Mouse (Mus musculus) fibroblast of lung, adult 2 months (primary cell): ENCODE data around the gene Rab3d.
"Not testable (repeated sequence)": the region's sequence is repeated elsewhere in the genome, so short reads cannot be mapped to it uniquely, and the experiment has no call there.

Experiments
- DNase-seq: peaks from one replicate; pipeline ENCODE4 v3.0.0-alpha.2; 2011; ENCODE audit warnings: low read depth

The Rab3d gene

DNA sequence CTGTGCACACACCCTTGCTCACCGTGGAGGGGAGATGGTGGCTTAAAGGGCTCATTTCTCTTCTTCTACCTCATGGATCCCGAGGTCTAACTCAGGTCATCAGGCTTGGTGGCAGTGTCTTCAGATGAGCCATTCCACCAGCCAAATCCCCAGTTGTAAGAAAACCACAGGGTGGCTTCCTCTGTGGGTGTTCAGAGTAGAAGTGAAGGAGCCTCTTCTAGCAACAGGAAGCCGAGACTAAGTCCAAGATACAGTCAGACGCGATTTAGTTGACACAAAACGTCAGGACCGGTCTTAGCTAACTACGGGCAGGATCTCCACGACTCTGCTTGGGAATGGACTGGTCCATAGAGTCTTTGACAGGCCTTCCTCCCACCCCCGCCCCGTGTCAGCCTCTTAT is 9.8 kb downstream of the Rab3d start:
- DNase-seq = no peak

DNA sequence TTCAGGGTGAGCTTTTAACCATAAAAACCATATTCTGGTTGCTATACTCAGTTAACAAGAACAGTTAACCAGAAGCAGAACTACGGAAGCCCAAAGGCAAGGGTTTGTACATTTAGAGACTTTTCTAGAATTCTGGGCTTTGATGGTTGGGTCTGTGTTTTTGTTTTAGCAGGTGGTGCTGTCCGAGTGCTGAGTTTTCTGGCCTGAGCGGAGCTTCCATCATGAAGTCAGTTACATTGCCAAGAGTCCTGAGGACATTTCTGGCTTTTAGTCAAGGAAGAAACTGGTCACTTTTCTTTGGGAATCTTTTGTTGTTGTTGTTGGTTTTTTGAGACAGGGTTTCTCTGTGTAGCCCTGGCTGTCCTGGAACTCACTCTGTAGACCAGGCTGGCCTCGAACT is 14.0 kb downstream of the Rab3d start:
- DNase-seq = no peak

GRCm38 (mm10) chr9:21901223-21901820 is 16.7 kb downstream of the Rab3d start:
- DNase-seq = peak; percentile 57

DNA sequence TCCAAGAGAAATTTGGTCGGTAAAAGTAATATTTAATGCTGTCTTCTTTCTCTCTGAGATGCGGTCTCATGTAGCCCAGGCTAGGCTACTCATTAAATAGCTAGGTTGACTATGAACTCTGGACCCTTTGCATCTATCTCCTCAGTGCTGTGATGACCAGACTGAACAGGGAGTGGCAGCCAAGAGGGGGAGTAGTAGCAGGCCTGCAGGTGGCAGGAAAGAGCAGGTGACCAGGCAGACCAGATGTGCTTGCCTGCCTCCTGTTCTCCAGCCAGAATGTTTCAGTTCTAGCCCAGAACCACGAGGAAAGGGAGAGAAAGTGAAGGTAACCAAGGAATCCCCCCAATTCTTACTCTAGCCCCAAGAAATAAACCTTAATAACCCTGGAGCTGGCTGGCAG is 28.8 kb downstream of the Rab3d start:
- no peak for DNase-seq

DNA sequence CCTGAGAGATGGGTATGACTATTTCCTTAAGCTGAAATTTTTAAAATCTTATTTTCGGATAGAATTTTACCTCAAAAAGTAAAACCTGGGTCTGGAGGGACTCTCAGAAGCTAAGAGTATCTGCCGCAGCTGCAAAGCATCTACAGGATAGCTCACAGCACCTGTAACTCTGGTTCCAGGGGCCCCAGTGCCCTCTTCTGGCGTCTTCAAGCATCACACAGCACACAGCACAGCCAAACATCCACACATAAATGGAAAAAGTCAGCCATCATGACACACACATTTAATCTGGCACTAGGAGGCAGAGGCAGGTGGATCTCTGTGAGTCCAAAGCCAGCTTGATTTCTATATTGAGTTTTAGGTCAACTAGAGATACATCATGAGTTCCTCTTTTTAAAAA is 41.4 kb downstream of the Rab3d start:
- no peak for DNase-seq

GRCm38 (mm10) chr9:21872204-21872603 is 45.8 kb downstream of the Rab3d start:
- DNase-seq = no peak

DNA sequence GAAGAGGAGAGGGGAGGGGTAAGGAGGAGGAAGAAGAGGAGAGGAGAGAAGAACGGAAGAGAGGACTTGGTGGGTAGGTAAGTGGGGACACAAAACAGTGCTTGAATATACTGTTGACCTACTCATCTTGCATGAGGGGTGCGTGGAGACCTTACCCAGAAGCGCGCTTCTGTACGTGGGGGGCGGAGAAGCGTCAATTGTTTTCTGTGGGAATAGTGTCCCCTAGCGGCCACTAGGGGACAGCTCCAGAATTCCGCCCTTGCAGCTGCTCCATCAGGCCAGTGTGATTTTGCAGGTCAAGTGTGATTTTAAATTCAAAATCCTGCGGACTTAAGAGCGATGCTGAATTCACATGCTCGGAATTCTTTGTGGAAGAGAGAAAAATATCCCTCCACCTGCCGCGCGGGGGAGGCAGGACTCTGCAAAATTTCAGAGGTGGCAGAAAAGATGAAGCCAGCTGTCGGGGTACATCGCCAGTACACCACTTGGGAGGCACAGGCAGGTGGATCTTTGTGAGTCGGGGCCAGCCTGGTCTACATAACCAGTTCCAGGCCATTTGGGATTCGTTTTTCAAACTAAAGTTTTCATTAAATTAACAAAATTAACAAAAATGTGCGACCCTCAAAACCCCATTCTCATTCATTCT is 47.0 kb downstream of the Rab3d start:
- DNase-seq = no peak

- DNase-seq = not testable (repeated sequence)
Observed at GRCm38 (mm10) chr9:21869290-21869689, 48.7 kb downstream of the Rab3d start.

DNA sequence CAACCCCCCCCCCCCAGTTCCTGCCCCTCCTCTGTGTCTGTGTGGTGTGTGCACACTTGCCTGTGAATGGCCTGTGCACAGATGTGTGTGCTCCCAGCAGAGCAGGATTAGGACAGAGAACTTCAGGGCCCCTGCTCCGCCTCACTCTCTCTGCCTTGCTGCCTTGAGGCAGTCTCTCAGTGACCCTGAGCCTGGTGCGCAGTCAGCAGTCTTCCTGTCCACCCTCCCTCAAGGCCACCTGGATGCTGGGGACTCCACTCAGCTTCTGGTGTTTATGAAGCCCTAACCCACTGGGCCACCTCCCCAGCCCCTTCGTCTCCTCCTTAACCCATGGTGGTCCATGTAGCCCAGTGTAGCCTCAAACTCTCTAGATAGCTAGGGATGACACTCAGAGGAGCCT is 50.3 kb downstream of the Rab3d start:
- DNase-seq = no peak

DNA sequence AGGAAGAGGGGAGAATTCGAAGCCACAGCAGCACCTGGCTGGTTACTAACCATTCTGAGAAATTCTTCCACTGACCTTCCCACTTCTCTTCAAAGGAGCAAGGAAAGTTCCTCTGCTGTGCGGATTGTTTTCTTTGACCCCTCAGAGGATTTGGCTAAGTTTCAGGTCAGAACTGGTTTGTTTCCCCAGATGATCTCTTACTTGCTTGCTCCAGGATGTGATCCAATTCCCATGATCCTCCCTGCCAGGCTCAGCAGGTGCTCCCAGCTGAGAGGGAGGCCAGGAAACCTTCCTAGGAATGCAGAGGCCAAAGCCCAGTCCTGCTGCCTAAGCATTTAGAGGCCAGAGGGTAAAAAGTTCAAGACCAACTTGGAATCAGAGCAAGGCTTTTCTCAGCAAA is 51.4 kb downstream of the Rab3d start:
- peak; percentile 56 for DNase-seq

DNA sequence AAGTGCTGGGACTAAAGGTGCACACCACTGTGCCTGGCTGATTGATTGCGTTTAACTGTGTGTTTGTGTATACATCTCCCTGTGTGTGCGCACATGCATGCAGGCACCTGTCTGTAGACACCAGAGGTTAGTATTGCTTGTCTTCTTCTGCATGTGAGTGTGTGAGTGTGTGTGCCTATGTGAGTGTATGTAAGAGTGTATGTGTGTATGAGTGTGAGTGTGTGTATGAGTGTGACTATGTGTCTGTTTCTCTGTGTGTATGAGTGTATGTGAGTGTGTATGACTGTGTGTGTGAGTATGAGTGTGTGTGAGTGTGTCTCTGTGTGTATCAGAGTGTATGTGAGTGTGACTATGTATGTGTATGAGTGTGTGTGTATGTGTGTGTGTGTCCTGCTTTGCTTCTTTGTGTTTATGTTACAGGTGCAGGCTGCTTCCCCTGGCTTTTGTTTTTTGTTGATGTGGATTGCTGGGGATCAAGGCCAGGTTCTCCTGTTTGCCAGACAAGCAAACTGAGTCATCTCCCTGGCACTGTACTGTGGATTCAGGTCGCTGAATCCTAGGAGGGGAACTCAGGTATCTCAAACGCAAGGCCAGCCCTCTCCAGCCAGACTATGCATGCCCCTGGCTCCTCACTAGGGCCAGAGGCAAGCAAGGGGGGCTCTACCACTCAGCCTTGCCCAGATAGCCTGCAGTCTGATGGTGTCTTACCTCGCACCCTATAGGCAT is 52.2 kb downstream of the Rab3d start:
- no peak for DNase-seq

DNA sequence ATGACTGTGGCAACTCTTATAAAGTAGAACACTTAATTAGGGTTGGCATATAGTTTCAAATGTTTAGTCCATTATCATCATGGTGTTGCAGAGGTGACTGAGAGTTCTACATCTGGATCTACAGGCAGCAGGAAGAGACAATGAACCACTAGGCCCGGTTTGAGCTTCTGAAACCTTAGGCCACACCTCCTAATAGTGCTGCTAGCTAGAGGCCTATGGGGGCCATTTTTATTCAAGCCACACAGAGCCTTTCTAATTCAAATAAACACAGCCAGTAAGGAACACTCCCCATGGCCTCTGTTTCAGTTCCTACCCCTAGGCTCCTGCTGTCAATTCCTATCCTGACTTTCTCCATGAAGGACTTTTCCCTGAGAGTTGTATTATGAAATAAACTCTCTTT is 55.8 kb downstream of the Rab3d start:
- no peak for DNase-seq

DNA sequence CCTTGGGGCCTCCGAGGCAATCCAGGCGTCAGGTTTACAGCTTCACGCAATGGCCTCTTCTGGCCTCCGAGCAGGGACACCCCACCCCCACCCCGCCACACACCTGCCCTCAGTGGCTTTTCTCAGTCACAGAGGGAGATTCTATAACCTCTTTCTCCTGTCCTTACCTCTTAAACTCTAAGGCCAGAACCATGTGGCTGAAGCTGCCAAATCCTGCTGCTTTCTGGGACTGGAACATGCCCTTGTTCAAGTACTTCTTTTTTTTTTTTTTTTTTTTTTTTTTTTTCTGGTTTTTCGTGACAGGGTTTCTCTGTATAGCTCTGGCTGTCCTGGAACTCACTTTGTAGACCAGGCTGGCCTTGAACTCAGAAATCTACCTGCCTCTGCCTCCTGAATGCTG is 57.6 kb downstream of the Rab3d start:
- not testable (repeated sequence) for DNase-seq

GRCm38 (mm10) chr9:21859606-21860005 is 58.4 kb downstream of the Rab3d start:
- DNase-seq = no peak

GRCm38 (mm10) chr9:21858084-21858483 is 59.9 kb downstream of the Rab3d start:
- no peak for DNase-seq

DNA sequence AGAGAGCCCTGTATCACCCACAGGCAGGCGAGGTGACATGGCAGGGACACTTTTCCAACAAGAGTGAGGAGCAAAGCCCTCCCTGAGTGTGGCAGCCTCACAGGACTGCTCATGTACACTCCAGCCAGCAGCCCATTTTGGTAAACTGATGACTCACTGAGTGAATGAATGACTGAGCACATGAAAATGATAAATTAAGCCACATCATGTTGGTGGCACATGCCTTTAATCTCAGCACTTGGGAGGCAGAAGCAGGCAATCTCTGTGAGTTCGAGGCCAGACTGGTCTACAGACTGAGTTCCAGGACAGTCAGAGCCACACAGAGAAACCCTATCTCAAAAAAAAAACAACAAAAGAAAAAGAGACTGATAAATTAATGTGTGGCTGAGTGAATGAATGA is 60.5 kb downstream of the Rab3d start:
- no peak for DNase-seq
